Mouse (Mus musculus) limb, embryonic 11.5 days (tissue): ENCODE results near the gene Gabrb1. TPM values are rescaled to one million over a fixed set of nuclear protein-coding genes. Genes with fewer than 3 reads are reported as not detected.

Source experiments
- ATAC-seq: fragments of 200-750 bp; cut with Nextera tagmentation; 2 replicates; pipeline ENCODE4 v1.8.0; 2017; ENCODE audit warnings: low read depth; ENCODE audit not compliant: insufficient number of reproducible peaks, low FRiP score, low TSS enrichment
- DNase-seq: peaks from one replicate; pipeline ENCODE4 v3.0.0-alpha.2; 2015; ENCODE audit warnings: low spot score
- H3K27ac ChIP-seq: fragments of 300-500 bp; sonication (generic); replicated peaks from 2 replicates; pipeline ENCODE4 v1.5.1; 2014; ENCODE audit warnings: low read depth, mild to moderate bottlenecking, low read length
- H3K27me3 ChIP-seq: fragments of 300-500 bp; sonication (generic); 2 replicates; pipeline ENCODE4 v1.6.1; 2014; ENCODE audit warnings: mild to moderate bottlenecking, low read length, mixed read lengths; ENCODE audit not compliant: control insufficient read depth, insufficient read depth
- H3K36me3 ChIP-seq: fragments of 300-500 bp; sonication (generic); 2 replicates; pipeline ENCODE4 v1.6.1; 2014; ENCODE audit warnings: mild to moderate bottlenecking, low read length, moderate library complexity, mixed read lengths; ENCODE audit not compliant: control insufficient read depth, insufficient read depth
- H3K4me1 ChIP-seq: fragments of 300-500 bp; sonication (generic); 2 replicates; pipeline ENCODE4 v1.6.1; 2014; ENCODE audit warnings: low read length, mixed read lengths; ENCODE audit not compliant: control insufficient read depth, insufficient read depth
- H3K4me2 ChIP-seq: fragments of 300-500 bp; sonication (generic); 2 replicates; pipeline ENCODE4 v1.6.1; 2014; ENCODE audit warnings: low read depth, mild to moderate bottlenecking, moderate library complexity; ENCODE audit not compliant: severe bottlenecking
- H3K4me3 ChIP-seq: fragments of 300-500 bp; sonication (generic); 2 replicates; pipeline ENCODE4 v1.5.1; 2014; ENCODE audit warnings: low read depth, low read length
- H3K9ac ChIP-seq: fragments of 300-500 bp; sonication (generic); 2 replicates; pipeline ENCODE4 v1.6.1; 2014; ENCODE audit warnings: mild to moderate bottlenecking, low read length
- H3K9me3 ChIP-seq: fragments of 300-500 bp; sonication (generic); 2 replicates; pipeline ENCODE4 v1.6.1; 2016; ENCODE audit warnings: low read length; ENCODE audit not compliant: control insufficient read depth
- WGBS: fragments of 180-500 bp; shearing (Covaris S2); extraction: QIAGEN DNeasy Blood & Tissue Kit; methylation state at CpG from one replicate; pipeline ENCODE4 v1.1.7; 2014; 5-methylcytosine and 5-hydroxymethylcytosine counted together
- polyA plus RNA-seq: library from polyadenylated mRNA; unstranded; fragments of >200 nt; fragmentation: Nextera tagmentation; extraction: Ambion mirVana; gene quantifications from 2 replicates; pipeline ENCODE4 v1.2.1, GENCODE M21; 2014

The Gabrb1 gene
- polyA plus RNA-seq, 1 experiment from 2014 or later: 0.21 TPM

DNA sequence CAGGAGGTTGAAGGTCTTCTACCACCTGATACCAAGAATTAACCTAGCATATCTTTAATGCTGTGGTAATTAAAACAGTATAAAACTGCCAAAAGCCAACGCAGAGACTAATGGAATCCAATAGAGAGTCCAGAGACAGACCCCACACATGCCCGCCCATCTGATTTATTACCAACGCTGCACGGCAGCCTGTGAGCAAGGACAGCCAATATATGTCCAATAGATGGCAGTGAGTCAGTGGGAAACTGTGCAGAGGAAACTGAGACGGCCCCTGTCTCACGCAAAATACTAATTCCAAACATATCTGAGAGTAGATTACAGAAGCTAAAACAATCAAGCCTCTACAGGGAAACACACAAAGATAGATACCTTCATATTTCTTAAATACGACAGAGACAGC is 506.5 kb downstream of the Gabrb1 start:
- DNase-seq: peak; percentile 17
- peaks cover 8% of the 10 kb centered on the region for H3K4me1 ChIP-seq
- no peak overlapping the region for H3K4me3 ChIP-seq
- H3K36me3 ChIP-seq: peaks cover 10% of the 10 kb centered on the region; the same call in 1 of the 2 replicates
- H3K9me3 ChIP-seq: no peaks in the 10 kb centered on the region
- no peak overlapping the region for H3K4me2 ChIP-seq
- H3K9ac ChIP-seq: no peak overlapping the region
- ATAC-seq: no peak
- WGBS: 64% methylated on average over 7 of the region's 7 CpGs
- no peaks in the 10 kb centered on the region for H3K27me3 ChIP-seq
- H3K27ac ChIP-seq: no peak overlapping the region

GRCm38 (mm10) chr5:72167594-72168284 is 509.8 kb downstream of the Gabrb1 start, which contains the start of gene Commd8:
Gene Commd8, minus strand, starts transcription at chr5:72168189.
- Histone ChIP-seq H3K27me3 (no peaks in the 10 kb centered on the region), H3K27ac (peak within 1 kb of the TSS; percentile 55; the same call in 1 of the 2 replicates), H3K4me2 (peak within 1 kb of the TSS; percentile 71), H3K4me3 (peak within 1 kb of the TSS; percentile 82), H3K4me1 (peaks cover 8% of the 10 kb centered on the region), H3K9ac (peak within 1 kb of the TSS; percentile 82), H3K36me3 (no peaks in the 10 kb centered on the region), H3K9me3 (no peaks in the 10 kb centered on the region)
- peak; percentile 91 for ATAC-seq
- DNase-seq: peak; percentile 96
- WGBS: under 1% methylated on average over 38 of the region's 38 CpGs

DNA sequence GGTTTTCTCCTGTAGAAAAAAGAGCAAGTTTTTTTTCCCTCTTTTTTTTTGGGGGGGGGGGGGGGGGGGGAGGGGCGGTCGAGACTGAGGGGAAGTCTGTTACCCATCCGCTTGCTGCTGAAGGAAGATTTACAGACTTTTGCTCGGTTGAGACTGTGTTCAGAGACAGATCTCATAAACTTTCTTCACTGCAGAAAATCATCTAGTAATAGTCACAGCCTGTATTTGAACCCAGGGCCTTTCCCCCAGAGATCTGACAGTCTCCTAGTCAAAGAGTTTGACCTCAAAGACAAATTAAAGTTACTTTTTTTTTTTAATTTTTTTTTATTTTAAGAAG is 510.3 kb downstream of the Gabrb1 start:
- DNase-seq (no peak), ATAC-seq (peak; percentile 58; the same call in 1 of the 2 replicates)
- Histone ChIP-seq H3K4me2 (peak overlapping the region; percentile 34; the same call in 1 of the 2 replicates), H3K4me3 (no peak overlapping the region; the same call in 1 of the 2 replicates), H3K36me3 (no peaks in the 10 kb centered on the region), H3K27ac (no peak overlapping the region), H3K4me1 (peaks cover 8% of the 10 kb centered on the region), H3K27me3 (no peaks in the 10 kb centered on the region), H3K9ac (no peak overlapping the region), H3K9me3 (no peaks in the 10 kb centered on the region)
- WGBS: 0% methylated on average over 4 of the region's 4 CpGs

- Histone ChIP-seq H3K4me3 (no peak overlapping the region), H3K36me3 (no peaks in the 10 kb centered on the region), H3K4me2 (no peak overlapping the region), H3K9me3 (no peaks in the 10 kb centered on the region), H3K4me1 (peaks cover 8% of the 10 kb centered on the region), H3K27ac (no peak overlapping the region), H3K9ac (no peak overlapping the region), H3K27me3 (no peaks in the 10 kb centered on the region)
- DNase-seq: no peak
- ATAC-seq: no peak
- WGBS: 80% methylated on average over 6 of the region's 6 CpGs
These were observed 512.2 kb downstream of the Gabrb1 start for GRCm38 (mm10) chr5:72170067-72170466.

DNA sequence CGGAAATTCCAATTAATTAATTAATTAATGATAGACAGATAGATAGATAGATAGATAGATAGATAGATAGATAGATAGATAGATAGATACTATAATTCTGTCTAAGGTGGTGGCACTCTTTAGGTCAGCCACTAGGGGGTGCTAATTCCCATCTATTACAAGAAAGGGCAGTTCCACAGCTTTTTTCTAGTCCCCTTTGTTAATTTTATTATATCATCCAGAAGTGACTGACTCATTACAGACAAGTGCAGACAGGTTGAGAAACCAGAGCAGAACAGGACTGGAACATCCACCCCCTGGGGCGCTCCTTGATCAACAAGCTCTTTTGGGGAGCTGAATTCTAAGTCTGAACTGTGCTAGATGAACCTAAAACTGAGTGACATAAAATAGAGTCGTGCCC is 514.8 kb downstream of the Gabrb1 start:
- no peak overlapping the region for H3K4me2 ChIP-seq
- H3K36me3 ChIP-seq: no peaks in the 10 kb centered on the region
- DNase-seq (peak; percentile 46), ATAC-seq (no peak)
- H3K4me3 ChIP-seq: no peak overlapping the region
- WGBS: 37% methylated on average over 3 of the region's 3 CpGs
- no peaks in the 10 kb centered on the region for H3K9me3 ChIP-seq
- H3K4me1 ChIP-seq: no peaks in the 10 kb centered on the region
- H3K9ac ChIP-seq: no peak overlapping the region
- no peak overlapping the region for H3K27ac ChIP-seq
- H3K27me3 ChIP-seq: no peaks in the 10 kb centered on the region

DNA sequence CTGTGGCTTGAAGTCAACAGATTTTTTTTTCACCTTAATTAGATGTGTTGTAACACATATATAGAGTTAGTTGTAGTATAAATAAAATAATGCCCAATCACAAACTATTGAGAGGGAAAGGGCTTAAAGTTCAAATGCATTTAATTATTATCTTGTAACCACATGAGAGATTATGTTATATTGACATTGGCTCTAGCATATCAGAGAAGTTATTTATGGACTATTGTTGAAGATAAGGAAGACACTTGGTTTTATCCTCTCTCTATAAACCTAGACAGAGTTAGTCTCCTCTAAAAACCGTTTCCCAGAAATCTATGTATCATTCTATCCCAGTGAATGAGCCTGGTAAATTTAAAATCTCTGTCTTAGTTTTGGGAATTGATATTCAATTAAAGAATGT is 515.6 kb downstream of the Gabrb1 start:
- WGBS: 67% methylated on average over 1 of the region's 1 CpGs
- no peak for DNase-seq
- Histone ChIP-seq H3K27ac (no peak overlapping the region), H3K27me3 (no peaks in the 10 kb centered on the region), H3K9me3 (no peaks in the 10 kb centered on the region), H3K4me3 (no peak overlapping the region), H3K4me1 (no peaks in the 10 kb centered on the region), H3K36me3 (no peaks in the 10 kb centered on the region), H3K9ac (no peak overlapping the region), H3K4me2 (no peak overlapping the region)
- no peak for ATAC-seq

- Histone ChIP-seq H3K9ac (no peak overlapping the region), H3K4me1 (no peaks in the 10 kb centered on the region), H3K9me3 (no peaks in the 10 kb centered on the region), H3K27ac (no peak overlapping the region), H3K36me3 (no peaks in the 10 kb centered on the region), H3K4me2 (no peak overlapping the region), H3K27me3 (no peaks in the 10 kb centered on the region), H3K4me3 (no peak overlapping the region)
- ATAC-seq (no peak), DNase-seq (no peak)
- WGBS: 82% methylated on average over 4 of the region's 4 CpGs
These were observed 517.1 kb downstream of the Gabrb1 start for GRCm38 (mm10) chr5:72175050-72175449.

DNA sequence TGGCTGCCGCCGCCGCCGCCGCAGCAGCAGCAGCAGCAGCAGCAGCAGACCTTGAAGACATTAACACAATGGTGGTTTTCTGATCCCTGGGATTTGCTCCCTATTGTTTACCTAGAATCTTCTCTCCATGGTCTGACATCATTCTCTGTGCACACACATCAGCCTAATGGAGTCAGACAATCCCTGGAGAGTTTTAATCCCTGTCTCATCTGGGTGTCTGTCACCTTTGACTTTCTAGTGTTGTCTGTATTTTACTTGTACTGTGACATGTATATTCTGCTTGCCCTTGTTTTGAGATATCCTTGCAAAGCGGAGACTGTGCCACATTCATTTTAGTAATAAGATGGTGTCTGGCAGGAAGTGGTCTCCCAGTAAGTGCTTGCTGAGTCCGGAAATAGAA is 517.6 kb downstream of the Gabrb1 start:
- Histone ChIP-seq H3K4me3 (no peak overlapping the region), H3K36me3 (no peaks in the 10 kb centered on the region), H3K27ac (no peak overlapping the region), H3K9ac (no peak overlapping the region), H3K27me3 (no peaks in the 10 kb centered on the region), H3K4me1 (no peaks in the 10 kb centered on the region), H3K9me3 (no peaks in the 10 kb centered on the region), H3K4me2 (no peak overlapping the region)
- 33% methylated on average over 7 of the region's 7 CpGs for whole genome bisulfite sequencing
- DNase-seq (no peak), ATAC-seq (no peak)

GRCm38 (mm10) chr5:72181194-72181593 is 523.3 kb downstream of the Gabrb1 start:
- no peak for DNase-seq
- Histone ChIP-seq H3K4me2 (no peak overlapping the region), H3K27ac (no peak overlapping the region), H3K9ac (no peak overlapping the region), H3K4me3 (no peak overlapping the region), H3K4me1 (no peaks in the 10 kb centered on the region), H3K27me3 (no peaks in the 10 kb centered on the region), H3K9me3 (no peaks in the 10 kb centered on the region), H3K36me3 (no peaks in the 10 kb centered on the region)
- ATAC-seq: no peak
- 26% methylated on average over 1 of the region's 1 CpGs for WGBS
